Mouse (Mus musculus): ENCODE data around the gene Plbd1. TPM values are rescaled to one million over a fixed set of nuclear protein-coding genes. Genes with fewer than 3 reads are reported as not detected.

The Plbd1 gene
- polyA plus RNA-seq, 1 experiment, result 43.4 TPM

- DNase-seq (ENCODE audit: low read depth, low spot score), result no peak
These were observed 7.3 kb downstream of the Plbd1 start for GRCm38 (mm10) chr6:136654470-136654869.

DNA sequence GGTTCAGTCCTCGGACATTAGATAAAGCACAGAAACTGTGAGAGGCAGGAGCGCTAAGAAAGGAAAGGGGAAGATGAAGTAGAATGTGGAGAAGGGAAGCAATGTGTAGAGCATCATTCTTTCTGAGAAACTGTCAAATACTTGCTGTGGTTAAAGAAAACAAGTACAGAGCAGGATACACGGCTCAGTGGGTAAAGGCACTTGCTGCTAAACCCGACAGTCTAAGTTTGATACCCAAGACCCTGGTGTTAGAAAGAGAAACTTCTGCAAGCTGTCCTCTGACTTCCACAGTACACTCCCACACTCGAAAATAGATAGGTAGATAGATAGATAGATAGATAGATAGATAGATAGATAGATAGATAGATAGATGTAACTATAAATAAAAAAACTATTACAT lies 8.4 kb downstream of the Plbd1 start:
- DNase-seq (ENCODE audit: low read depth, low spot score), result no peak
- WGBS, result 70% methylated on average over 5 of the region's 5 CpGs

More at GRCm38 (mm10) chr6:136654470-136654869, 7.3 kb downstream of the Plbd1 start:
- 95% methylated on average over 20 of the region's 20 CpGs for WGBS

- DNase-seq (ENCODE audit: low read depth, low spot score), result no peak
- 94% methylated on average over 8 of the region's 8 CpGs for WGBS
These were observed 11.1 kb downstream of the Plbd1 start for GRCm38 (mm10) chr6:136650664-136651063.

DNA sequence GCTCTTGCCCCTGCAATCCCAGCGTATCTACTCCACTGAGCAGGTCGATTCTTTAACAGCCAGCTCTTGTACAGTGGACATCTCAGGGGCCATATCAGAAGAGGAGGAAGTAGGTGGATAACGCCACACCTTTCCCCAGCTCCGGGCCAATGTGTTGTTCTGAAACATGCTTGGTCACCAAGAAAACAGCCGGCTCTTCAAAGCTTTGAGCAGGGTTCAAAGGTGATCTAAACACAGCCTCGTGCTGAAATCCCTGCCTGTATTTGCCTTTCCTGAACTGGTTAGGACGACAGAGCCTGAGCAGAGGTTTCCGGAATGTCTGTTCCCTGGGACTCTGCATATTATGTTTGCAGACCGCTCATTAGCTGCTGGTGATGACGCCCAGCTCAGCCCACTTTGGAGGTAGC lies 14.3 kb downstream of the Plbd1 start:
- WGBS, result 26% methylated on average over 10 of the region's 10 CpGs
- DNase-seq (ENCODE audit: low read depth, low spot score), result peak; percentile 92

DNA sequence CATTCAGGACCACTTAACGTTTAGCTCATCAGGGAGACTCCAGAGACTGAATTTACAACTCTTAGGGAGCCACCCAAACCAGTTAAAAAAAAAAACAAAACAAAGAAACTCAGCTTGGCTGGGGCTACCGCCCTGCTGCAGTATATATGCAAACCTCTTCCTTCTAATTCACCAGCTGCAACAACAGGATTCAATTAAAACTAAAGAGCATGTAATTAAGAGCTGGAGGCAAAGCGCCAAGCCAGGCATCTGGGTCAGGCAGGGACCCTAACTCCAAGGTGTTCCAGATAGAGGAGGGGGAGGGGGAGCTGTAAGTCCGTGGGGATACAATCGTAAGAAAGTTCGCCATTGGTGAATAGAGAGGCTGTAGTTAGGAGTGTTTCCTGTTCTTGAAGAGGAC lies 15.5 kb downstream of the Plbd1 start:
- 33% methylated on average over 6 of the region's 6 CpGs for WGBS
- DNase-seq (ENCODE audit: low read depth, low spot score), result no peak

- no peak for DNase-seq (ENCODE audit: low read depth, low spot score)
- WGBS, result 47% methylated on average over 9 of the region's 9 CpGs
These were observed 16.0 kb downstream of the Plbd1 start for GRCm38 (mm10) chr6:136645754-136646153.

DNA sequence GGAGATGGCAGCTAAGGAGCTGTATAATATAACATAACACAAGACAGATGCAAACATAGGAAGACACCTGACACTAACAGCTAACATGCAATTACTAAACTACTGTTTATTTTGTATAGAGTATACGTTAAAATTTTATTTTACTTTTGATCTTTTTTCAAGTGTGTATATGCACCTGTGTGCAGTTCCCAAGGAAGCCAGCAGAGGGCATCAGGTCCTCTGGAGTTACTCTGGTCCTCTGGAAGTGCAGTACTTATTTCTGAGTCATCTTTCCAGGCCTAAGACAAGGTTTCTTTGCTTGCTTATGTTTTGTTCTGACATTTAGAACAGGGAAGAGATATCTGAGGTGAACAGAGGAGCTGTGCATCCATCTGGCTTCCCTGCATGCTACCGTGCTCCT lies 17.6 kb downstream of the Plbd1 start:
- WGBS, result 92% methylated on average over 2 of the region's 2 CpGs
- no peak for DNase-seq (ENCODE audit: low read depth, low spot score)

DNA sequence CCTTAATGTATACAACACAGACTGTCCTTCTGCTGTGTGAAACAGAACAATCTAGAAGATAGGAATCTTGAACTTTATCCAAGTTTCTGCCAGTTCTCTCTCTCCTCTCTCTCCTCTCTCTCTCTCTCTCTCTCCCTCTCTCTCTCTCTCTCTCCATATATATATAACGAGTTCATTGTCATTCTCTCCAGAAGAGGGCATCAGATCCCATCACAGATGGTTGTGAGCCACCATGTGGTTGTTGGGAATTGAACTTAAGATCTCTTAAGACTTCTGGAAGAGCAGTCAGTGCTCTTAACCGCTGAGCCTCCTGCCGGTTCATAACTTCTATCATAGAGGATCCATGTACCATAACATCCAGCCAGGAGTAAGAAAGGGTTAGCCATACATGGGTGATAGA lies 26.7 kb downstream of the Plbd1 start:
- DNase-seq (ENCODE audit: low read depth, low spot score), result no peak
- 71% methylated on average over 3 of the region's 3 CpGs for WGBS

DNA sequence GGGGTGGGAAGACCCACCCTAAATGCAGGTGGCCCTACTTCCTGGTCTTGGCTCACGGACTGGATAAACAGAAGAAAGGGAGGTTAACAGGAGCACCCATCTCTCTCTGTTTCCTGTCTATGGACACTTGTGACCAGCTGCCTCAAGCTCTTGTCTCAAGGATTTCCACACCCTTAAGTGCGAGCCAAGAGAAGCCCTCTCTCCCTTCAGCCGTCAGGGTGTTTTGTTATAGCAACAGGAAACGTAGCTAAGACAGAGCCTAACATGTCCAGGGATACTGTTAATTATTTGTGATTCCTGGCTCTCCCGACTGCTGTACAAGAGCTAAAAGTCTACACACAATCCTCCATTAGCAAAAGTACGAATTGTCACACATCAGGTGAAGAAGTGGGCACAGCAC lies 28.0 kb downstream of the Plbd1 start:
- 29% methylated on average over 6 of the region's 6 CpGs for WGBS

DNA sequence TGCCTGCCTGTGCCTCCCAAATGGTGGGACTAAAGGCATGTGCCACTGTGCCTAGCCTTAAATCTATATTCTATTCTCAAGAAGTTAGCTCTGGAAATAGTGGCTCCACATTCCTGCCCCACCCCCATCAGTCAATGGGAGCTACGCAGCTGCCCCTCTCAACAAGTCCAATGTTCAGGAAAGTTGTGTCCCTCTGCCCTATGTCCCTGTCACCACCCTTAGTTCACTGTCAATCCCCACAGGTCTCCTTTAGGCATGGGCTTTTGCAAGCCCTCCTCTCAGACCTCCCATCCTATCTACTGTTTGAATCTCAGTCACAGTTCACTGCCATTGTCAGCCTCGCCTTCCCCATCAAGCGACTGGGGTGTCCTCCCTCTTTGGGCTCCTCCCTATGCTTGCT lies 28.6 kb downstream of the Plbd1 start:
- 74% methylated on average over 3 of the region's 3 CpGs for WGBS

More for the DNA sequence above, 28.0 kb downstream of the Plbd1 start:
- no peak for DNase-seq (ENCODE audit: low read depth, low spot score)

DNA sequence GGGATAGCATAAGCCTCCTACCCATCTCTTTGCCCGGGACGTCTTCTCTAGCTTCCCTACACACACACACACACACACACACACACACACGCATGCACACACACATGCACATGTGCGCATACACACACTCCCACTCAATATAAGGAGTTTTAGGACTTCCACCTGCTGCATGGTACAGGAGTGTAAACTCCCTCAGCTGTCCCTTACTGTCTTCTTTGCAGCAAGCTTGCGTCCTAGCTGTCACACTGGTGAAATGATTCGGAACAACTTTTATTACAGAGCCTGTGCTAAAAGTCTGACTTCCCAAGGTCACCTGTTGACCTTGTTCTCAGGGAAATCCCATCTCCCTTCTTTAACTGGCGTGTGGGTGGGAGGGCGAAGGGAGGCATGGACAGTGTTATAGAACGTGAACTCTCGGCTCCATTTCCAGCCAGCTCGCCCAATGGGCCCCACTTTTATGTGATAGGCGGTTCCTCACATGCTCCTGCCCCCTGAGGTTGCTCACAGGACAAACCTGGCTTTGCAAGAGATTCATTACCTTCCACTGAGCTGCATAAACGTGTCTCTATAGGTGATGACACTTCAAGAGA lies 29.7 kb downstream of the Plbd1 start:
- no peak for DNase-seq (ENCODE audit: low read depth, low spot score)
- WGBS, result 83% methylated on average over 13 of the region's 13 CpGs

More for the DNA sequence above, 28.6 kb downstream of the Plbd1 start:
- DNase-seq (ENCODE audit: low read depth, low spot score), result no peak

DNA sequence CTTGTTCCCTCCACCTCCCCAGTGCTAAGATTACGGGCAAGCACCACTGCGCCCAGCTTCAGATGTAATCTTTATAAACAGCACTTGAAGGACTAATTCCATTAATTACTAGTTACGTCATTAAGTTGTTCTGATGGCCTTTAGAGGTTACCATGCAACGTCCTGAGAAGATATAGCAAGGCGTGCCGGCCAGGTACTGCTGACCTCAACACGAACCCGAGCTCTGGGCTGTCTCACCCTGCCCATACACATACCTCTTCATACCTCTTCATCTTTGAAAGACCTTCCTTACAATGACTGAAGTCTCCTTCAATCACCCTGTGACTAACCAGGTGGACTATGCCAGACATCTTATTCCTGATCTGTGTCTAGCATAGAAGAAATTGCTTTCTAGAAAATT lies 30.2 kb downstream of the Plbd1 start:
- 92% methylated on average over 8 of the region's 8 CpGs for WGBS

GRCm38 (mm10) chr6:136629639-136630038 lies 32.1 kb downstream of the Plbd1 start:
- WGBS, result 39% methylated on average over 5 of the region's 5 CpGs
- DNase-seq (ENCODE audit: low read depth, low spot score), result no peak

More for the DNA sequence above, 30.2 kb downstream of the Plbd1 start:
- no peak for DNase-seq (ENCODE audit: low read depth, low spot score)

GRCm38 (mm10) chr6:136625421-136625820 lies 36.3 kb downstream of the Plbd1 start:
- WGBS, result 40% methylated on average over 12 of the region's 12 CpGs
- DNase-seq (ENCODE audit: low read depth, low spot score), result peak; percentile 70

DNA sequence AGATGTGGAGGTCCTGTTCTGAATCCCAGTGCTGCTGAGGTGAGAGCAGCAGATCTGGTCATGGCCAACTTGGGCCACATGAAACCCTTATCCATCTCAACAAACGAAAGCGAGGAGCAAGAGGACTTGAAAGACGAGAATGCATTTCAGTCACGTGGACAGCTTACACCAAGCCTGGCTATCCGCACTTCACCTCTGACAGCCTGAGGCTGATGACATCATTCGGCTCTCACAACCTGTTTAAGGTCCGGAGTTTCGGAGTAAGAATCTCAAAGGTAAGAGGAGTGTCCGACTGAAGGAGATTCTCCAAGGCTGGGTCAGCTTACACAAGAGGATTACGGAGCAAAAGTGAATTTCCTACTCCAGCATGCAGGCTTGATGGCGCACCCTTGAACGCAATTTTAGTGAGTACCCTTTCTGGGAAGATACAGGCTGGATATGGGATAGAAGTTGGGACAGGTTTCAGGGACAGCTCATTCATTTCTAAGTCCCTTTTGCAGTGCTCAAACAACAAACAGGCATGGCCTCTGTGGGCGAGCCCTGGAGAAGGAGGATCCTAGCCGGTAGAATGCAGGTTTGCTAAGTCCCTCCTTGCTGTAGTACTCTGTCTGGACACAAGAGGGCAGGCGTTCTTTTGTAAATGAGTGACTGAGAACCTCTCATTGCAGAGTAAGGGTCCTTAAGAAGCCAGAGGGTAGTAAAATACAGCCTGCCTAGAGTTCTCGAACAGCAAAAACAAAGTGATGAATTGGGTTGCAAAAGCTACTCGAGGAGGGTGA lies 41.2 kb downstream of the Plbd1 start:
- peak; percentile 58 for DNase-seq (ENCODE audit: low read depth, low spot score)
- 48% methylated on average over 17 of the region's 17 CpGs for WGBS

GRCm38 (mm10) chr6:136614156-136614555 lies 47.6 kb downstream of the Plbd1 start:
- no peak for DNase-seq (ENCODE audit: low read depth, low spot score)
- WGBS, result 90% methylated on average over 3 of the region's 3 CpGs

DNA sequence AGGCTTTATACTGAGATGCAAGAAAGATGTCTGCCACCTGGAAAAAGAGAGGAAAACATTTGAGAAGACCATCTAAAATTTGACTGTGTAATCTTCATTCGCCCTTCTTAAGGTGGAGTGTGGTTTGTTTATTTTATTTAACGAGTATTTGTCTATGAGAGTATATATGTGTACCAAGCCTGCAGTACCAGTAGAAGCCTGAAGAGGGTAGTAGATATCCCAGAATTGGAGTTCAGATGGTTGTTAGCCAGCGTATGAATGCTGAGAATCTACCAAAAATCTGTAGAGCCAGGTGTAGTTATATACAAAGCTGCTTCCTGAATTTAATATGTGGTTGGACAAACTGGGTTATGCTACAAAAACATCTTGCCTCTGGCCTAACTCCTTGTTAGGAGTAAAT lies 49.4 kb downstream of the Plbd1 start:
- DNase-seq (ENCODE audit: low read depth, low spot score), result no peak
- 93% methylated on average over 3 of the region's 3 CpGs for WGBS

GRCm38 (mm10) chr6:136611351-136612215 lies 50.1 kb downstream of the Plbd1 start:
- DNase-seq (ENCODE audit: low read depth, low spot score), result no peak
- 95% methylated on average over 17 of the region's 17 CpGs for WGBS

DNA sequence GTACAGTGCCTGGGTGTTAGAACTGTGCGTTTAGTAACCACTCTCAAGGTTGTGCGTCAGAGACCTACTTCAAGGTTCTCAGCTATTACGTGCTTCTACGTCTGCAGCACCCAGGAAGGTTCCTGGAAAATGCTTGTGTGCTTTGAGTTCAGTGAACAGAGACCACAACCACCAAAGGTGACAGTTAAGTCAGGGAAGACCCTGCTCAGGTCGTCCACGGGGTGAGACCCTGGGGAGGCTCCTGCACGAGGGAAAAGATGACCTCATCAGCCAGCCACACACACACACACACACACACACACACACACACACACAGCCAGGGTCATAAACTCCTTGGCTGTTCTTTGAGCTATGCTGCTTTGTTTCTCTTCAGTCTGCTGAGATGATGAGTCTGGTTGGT lies 59.1 kb downstream of the Plbd1 start:
- WGBS, result 61% methylated on average over 7 of the region's 7 CpGs

GRCm38 (mm10) chr6:136594541-136594940 lies 67.2 kb downstream of the Plbd1 start:
- no peak for DNase-seq (ENCODE audit: low read depth, low spot score)
- 87% methylated on average over 4 of the region's 4 CpGs for WGBS

More for the DNA sequence above, 59.1 kb downstream of the Plbd1 start:
- no peak for DNase-seq (ENCODE audit: low read depth, low spot score)
